Mouse (Mus musculus) ovary, postnatal 14 days (tissue): ENCODE data around the gene Mark3.

ENCODE experiments used
- DNase-seq: peaks from one replicate; pipeline ENCODE4 v3.0.0; 2022; ENCODE audit warnings: low spot score

The Mark3 gene

GRCm38 (mm10) chr12:111698346-111698913 is 124.1 kb downstream of the Mark3 start:
- no peak for DNase-seq

GRCm38 (mm10) chr12:111699542-111699941 is 125.2 kb downstream of the Mark3 start:
- no peak for DNase-seq

- DNase-seq = no peak
Observed at GRCm38 (mm10) chr12:111700920-111701458, 126.7 kb downstream of the Mark3 start.

GRCm38 (mm10) chr12:111703301-111703700 is 129.0 kb downstream of the Mark3 start:
- DNase-seq = no peak

- peak; percentile 58 for DNase-seq
Observed at GRCm38 (mm10) chr12:111704609-111705008, 130.3 kb downstream of the Mark3 start.

- DNase-seq = no peak
Observed at GRCm38 (mm10) chr12:111705186-111705973, 131.1 kb downstream of the Mark3 start.
